Mouse (Mus musculus) gastrocnemius, postnatal 4 days (tissue): ENCODE measurements around the gene 1700030J22Rik. TPM values are rescaled to one million over a fixed set of nuclear protein-coding genes. Genes with fewer than 3 reads are reported as not detected.

Source experiments
- total RNA-seq, 2 experiments: library from RNA; stranded (reverse); gene quantifications; 2 replicates each; pipeline ENCODE4 v1.2.3; 2021

Gene 1700030J22Rik
- total RNA-seq, 2 experiments from 2014 or later: 0.18 to 0.34 TPM

Other genes with a start within 250 kb of the 1700030J22Rik start
- gene Cdyl2, start 246.0 kb downstream of the 1700030J22Rik start, total RNA-seq: 10 to 100 TPM; 10.9 to 12.1 TPM
- gene Cmc2, start 57.5 kb downstream of the 1700030J22Rik start, total RNA-seq: 10 to 100 TPM; 24.9 to 25.4 TPM
- 1 to 10 TPM; 8.7 to 8.9 TPM for gene Cenpn, start 57.2 kb downstream of the 1700030J22Rik start, total RNA-seq
- gene Atmin, start 35.6 kb downstream of the 1700030J22Rik start, total RNA-seq: 10 to 100 TPM; 16.4 to 17.1 TPM
- gene Gcsh, start 14.6 kb upstream of the 1700030J22Rik start, total RNA-seq: 10 to 100 TPM; 40.1 to 41.6 TPM
- gene Pkd1l2, start 103.5 kb upstream of the 1700030J22Rik start, total RNA-seq: under 1 TPM in 1 of 2 experiments, not detected in 1; 0.08 TPM
- gene Bco1, start 116.9 kb upstream of the 1700030J22Rik start, total RNA-seq: under 1 TPM; 0.20 to 0.41 TPM
- 1 to 10 TPM; 9.2 to 9.5 TPM for gene Gan, start 179.2 kb upstream of the 1700030J22Rik start, total RNA-seq